Mouse (Mus musculus) liver, embryonic 18 days (tissue): ENCODE data around the gene Ly6f. TPM values are rescaled to one million over a fixed set of nuclear protein-coding genes. Genes with fewer than 3 reads are reported as not detected.

ENCODE experiments used
- polyA plus RNA-seq: library from polyadenylated mRNA; depleted of rRNA; stranded (reverse); fragments of >200 nt; gene quantifications from 2 replicates; pipeline ENCODE4 v1.2.3, GENCODE M21; 2012; rRNA removed

Ly6f gene
- polyA plus RNA-seq = 0.08 and 0.25 TPM in 2 replicates

GRCm38 (mm10) chr15:75268121-75268520 is at the start of gene Ly6f:
TSS of gene Ly6f (plus strand) at chr15:75268421.

Other genes with a start within 250 kb of the Ly6f start
- gene Ly6c1, start 219.6 kb upstream of the Ly6f start, polyA plus RNA-seq = 0.67 and 0.84 TPM in 2 replicates
- gene Ly6c2, start 156.5 kb upstream of the Ly6f start, polyA plus RNA-seq = 131 TPM in 2 replicates
- gene Ly6g, start 113.2 kb upstream of the Ly6f start, polyA plus RNA-seq = 9.9 and 11.3 TPM in 2 replicates
- gene BC025446, start 52.0 kb upstream of the Ly6f start, polyA plus RNA-seq = 37.0 and 37.6 TPM in 2 replicates